Mouse (Mus musculus) cerebral cortex, adult 2 months (tissue): Measurements from ENCODE around the gene Atg16l1.

Source experiments
- WGBS: fragments of 180-500 bp; shearing (Covaris S2); methylation state at CpG from one replicate; pipeline ENCODE4 v1.1.7; 2018; 5-methylcytosine and 5-hydroxymethylcytosine counted together

Gene Atg16l1

DNA sequence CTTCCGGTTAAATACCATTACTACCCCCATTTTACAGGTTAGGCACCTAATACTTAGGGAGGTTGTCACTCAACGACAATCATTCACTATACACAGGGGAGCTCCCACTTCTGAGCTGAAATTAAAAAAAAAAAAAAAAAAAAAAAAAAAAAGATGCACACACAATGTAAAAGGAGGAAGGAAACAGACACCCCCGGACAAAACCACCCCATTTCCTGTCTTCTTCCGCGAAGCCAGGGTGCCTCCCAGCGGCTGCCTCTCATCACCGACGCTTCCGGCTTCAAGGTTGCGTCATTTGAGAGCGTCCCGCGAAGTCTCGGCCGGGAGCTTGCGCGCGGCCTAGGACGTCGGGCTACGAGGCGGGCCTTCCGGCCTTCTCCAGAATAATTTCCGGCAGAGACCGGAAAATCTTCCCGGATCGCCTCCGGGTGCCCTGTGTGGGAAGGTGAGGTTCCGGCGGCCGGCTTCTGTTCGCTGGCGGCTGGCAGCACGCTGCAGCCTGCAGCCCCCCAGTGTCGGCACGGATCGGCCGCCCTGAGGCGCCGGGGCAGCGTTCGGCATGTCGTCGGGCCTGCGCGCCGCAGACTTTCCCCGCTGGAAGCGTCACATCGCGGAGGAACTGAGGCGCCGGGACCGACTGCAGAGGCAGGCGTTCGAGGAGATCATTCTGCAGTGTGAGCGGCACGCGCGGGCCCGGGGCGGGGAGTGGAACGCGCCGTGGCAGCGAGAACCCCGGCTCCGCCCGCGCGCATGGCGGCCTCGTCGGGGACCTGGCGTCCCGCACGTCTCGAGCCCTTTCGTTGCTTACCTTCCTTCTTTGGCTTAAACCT is at the start of gene Atg16l1:
Gene Atg16l1, plus strand, starts transcription at position 230 of the 830 bp plus-strand sequence.
- under 1% methylated on average over 79 of the region's 79 CpGs for WGBS

DNA sequence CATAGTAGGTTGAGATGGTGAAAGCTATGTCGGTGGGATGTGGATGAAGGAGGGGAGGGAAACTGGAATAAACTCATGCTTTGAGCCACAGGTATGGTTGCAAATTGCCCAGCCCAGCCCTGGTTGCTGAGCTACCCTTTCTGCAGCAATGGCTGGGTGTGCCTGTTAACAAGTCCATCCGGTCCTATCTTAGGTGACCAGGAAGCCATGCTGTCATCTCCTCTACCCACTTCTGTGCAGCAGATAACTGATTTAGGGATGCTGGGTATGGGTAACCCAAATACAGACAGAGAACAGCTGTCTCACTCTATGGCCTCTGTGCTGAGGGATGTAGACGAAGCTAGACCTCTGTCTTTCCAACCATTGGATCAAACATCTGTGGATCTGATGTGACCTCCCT is 49.3 kb upstream of the Atg16l1 start:
- 95% methylated on average over 3 of the region's 3 CpGs for WGBS

DNA sequence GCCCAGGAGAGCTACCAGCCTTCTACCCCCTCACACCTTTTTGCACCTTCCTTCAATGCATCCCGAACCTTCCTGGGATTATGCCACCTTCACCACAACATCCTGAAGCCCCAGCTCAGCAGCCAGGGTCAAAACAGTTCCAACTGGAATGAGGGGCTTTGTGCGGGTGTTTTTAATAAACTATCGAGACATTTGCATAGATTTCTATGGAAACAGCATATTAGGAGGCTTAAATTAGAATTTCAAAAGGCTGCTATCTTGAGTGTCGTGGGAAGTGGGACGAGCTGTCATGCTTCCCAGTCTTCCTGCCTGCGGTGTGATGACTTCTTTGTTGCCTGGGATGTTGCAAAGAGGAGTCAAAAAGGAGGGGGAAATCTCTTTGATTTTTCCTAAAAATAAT is 46.6 kb upstream of the Atg16l1 start:
- WGBS: 18% methylated on average over 6 of the region's 6 CpGs

DNA sequence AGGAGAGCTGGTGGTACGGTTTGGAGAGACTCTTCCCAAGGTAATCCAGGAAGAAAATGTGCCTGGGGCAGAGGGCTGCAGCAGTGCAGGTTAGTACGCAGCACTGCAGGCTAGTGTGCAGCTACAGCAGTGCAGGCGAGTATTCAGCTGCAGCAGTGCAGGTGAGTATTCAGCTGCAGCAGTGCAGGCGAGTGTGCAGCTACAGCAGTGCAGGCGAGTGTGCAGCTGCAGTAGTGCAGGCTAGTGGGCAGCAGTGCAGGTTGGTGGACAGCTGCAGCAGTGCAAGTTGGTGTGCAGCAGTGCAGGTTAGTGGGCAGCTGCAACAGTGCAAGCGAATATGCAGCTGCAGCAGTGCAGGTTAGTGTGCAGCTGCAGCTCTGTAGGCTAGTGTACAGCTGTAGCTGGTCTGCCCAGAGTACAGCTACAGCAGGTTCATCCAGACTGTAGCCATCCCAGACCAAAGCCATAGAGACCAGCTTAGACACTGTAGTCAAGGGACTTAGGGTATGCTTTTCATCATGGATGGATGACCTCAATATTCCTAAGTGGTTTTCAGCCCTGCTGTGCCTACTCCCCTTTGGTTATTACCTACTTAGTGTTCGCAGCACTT is 45.9 kb upstream of the Atg16l1 start:
- 61% methylated on average over 7 of the region's 7 CpGs for WGBS

DNA sequence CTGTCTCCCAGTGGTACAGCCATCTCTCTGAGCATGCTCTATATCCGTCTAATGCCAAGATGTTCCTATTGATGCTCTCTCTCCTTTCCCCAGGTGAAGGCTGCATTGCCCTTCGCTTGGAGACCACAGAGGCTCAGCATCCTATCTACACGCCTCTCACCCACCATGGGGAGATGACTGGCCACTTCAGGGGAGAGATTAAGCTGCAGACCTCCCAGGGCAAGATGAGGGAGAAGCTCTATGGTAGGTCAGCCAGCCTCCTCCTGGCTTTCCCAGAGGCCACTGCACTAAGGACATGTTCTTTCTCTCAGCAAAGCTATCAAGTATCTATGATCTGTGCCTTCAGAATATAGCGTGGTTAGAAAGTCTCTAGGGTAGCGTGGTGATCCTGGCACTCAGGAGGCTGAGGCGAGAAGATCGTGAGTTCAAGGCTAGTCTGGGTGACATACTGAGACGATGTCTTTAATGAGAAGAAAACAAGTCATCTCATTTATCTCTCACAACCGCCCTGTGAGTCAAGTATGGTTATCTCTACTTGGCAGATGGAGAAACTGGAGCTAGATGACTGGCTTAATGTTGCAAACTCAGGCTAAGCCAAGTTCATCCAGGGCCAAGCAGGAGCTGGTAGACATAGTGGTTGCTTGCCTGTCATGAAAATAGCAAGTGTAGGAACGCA is 43.6 kb upstream of the Atg16l1 start:
- WGBS: 77% methylated on average over 10 of the region's 10 CpGs

DNA sequence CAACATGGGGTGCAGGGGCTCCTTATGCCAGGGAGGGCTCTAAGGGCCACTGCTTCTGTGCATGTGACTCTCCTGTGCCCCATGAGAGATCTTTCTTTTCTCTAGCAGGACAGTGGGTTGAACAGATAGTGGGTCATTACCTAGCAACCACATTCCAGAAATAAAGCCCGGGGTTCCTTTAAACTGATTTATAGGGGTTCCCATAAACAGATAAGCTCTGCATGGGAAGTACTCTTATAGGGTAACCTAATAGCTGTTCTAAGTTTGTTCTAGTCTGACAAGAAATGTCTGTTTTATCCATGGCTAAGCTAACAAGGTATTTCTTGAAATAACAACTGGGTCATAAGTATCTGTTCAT is 43.1 kb upstream of the Atg16l1 start:
- WGBS: 80% methylated on average over 1 of the region's 1 CpGs

DNA sequence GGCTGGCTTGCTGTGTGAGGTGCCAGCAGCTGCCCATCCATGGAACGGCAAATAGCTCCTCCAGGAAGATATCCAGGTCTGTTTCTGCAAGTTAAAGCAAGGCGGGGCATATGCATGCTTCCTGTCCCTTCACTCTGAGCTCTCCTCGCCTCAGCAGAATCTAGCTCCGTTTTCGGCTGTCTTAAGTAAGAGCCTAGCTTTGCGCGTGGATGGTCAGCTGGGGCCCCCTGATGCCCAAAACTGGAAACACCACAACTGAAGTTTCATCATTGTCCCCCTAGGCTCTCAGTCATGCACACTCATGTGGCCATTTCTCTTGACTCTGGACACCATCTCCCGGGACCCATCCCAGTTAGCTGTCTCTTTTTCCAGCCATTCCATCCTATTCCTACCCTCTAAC is 34.3 kb upstream of the Atg16l1 start:
- 16% methylated on average over 8 of the region's 8 CpGs for WGBS

DNA sequence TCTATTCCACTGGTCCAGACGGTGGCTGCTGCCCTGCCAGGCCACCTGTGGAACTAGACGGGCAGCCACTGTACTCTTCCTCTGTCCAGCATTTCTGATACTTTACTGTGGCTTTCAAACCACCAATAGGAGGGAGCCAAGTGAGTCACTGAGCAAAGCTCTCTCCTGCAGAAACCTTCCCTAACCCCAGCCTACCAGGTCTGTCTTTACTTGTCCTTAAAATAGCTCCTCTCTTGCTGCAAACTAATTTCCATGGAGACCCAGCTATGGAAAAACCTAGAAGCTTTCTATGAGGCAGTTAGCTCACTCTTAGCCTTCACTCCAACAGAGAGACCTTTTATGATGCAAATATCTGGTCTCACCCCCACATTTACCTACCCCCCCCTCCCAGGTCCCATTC is 33.6 kb upstream of the Atg16l1 start:
- 27% methylated on average over 2 of the region's 2 CpGs for WGBS

DNA sequence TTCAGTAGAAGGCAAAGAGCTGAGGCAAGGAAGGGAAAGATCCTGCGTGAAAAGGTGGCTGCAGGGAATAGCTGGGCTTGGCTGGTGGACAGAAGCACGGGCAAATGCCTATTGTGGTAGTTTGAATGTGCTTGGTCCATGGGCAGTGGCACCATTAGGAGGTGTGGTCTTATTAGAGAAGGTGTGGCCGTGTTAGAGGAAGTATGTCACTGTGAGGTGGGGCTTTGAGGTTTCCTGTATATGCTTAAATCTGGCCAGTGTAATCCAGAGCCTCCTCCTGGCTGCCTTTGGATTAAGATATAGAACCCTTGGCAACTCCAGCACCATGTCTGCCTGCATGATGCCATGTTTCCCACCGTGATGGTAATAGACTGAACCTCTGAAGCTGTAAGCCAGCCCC is 32.3 kb upstream of the Atg16l1 start:
- 68% methylated on average over 4 of the region's 4 CpGs for WGBS

DNA sequence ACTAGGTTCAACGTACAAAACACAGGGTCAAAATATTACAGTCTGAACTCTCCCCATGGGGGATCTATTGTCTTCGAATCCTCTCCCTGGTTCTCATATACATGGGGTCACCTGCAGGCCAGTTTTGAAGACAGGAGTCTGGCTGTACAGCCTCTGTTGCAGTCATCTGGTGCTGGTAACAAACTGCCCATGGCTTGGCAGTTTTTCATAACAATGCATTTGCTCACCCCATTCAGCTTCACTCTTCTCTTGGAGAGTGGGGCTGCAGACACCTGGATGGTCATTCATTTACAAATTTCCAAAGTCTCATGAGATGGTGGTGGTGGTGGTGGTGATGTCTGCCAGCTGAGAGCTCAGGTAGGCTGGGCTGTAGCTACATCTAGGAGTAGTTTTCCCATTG is 26.6 kb upstream of the Atg16l1 start:
- WGBS: 82% methylated on average over 2 of the region's 2 CpGs

DNA sequence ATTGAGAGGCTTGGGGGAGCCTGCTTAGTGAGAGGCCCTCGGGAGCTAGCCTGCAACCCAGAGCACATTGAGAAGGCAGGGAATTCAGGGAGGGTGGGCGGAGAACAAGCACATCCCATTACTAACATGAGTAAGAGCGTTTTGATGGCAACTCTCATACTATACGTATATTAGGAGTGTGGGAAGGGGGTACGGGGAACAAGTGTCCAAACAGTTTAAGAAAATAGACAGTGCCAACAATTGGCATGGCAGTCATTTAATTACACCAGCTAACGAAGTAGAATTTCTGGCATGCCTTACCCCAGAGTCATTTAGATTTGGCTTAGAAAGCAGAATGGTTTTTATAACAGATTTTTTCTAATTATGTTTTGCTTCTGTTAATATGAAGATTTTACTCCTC is 25.8 kb upstream of the Atg16l1 start:
- WGBS: 49% methylated on average over 6 of the region's 6 CpGs

DNA sequence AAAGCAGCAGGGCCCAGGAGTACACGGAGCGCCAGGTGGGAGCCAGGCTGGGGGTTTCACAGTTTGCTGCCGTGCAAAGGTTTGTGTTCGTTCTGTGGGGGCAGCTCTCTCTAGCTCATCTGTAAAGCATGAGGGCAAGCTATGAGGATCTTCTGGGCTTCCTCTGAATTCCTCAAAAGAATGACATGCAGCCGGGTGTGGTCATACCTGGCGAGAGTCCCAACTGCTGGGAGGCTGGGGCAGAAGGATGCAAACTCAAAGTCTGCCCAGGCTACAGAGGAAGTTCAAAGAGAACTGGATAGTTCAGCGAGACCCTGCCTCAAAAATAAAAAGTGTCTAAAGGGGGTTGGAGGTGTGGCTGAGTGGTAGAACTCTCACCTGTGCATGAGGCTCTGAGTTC is 25.4 kb upstream of the Atg16l1 start:
- WGBS: 60% methylated on average over 7 of the region's 7 CpGs

DNA sequence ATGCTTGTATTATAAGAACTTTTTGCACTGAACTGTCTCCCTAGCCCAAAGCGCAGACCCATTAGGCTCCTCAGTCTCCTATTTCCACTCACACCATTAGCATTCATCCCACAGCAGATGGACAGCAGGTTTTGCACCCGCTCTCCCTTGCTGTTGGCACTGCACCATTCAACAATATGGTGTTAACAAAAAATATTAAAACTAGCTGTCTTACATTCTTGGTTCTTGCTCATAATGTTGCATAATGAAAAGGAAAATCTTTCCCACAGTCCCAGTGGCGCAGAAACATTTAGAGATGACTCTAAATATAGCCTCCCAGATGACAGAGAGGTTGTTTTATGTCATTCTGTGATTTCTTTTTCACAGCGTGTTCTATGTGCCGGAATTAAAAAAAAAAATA is 22.5 kb upstream of the Atg16l1 start:
- WGBS: 37% methylated on average over 5 of the region's 5 CpGs

DNA sequence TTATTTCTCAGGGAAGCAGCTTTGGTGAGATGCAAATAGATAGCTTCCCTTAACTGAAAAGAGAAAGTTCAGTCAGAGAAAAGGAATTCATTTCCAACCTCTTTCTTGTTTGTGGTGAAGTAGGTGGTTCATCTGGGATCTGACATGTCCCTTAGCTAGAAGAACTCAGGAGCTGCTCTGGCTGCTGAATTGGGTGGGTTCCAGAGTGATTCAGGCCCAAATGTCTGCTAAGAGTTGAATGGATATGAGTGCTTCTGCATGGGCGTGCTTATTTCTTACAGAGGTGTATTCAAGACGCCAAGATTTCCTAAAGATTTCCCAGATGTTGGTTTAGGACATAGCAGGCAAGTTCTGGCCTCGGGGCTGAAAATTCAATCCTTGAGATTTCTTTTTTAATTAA is 21.5 kb upstream of the Atg16l1 start:
- 44% methylated on average over 3 of the region's 3 CpGs for WGBS

DNA sequence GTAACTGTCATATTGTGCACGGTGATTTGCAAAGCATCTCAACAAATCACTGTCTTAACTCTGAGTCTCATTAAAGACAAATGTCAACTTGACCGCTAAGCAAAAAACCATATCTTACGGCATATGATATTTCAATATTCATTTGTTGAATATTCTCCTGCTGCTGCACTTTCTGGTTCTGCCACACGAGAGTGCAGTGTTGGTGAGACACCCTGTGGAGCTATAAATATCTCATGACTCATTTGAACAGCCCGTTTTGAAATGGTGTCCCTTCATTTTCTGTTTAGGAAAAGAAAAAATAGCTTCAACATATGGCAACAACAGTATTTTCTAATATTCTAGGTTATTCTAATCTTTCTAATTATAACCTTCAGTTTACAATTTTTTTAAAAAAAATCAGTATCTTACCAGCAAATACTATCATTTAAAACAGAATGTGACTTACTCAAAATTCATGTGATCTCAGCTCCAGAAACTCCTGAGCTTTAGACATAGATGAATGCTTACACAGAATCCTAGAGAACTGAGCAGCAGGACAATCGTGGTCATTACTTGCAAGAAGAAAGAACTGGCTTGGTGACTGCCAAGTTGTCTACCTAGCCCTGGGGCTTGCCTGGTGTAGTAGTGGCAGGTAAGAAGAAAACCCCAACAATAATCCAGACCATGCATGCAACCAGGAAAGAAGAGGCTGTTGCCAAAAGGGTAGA is 14.9 kb upstream of the Atg16l1 start:
- 35% methylated on average over 6 of the region's 6 CpGs for WGBS

DNA sequence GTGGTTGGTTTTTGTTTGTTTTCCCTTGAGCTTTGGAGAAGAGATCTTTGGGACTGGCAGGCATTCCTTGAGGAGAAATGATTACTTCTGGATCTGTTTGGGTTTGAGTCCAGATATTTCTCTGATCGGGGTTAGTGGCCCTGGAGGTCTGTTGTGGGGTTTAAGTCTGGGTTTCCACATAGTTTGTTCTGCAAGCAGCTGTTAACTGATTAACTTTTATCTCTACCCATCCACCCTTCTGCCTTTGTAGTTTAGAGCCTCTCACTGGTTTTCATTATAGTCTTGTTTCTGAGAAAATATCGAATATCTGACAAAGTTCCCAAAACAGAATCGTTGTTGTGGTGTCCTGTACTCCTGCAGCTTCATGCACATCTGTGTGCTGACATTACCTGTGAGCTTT is 8.2 kb downstream of the Atg16l1 start:
- WGBS: 91% methylated on average over 3 of the region's 3 CpGs

DNA sequence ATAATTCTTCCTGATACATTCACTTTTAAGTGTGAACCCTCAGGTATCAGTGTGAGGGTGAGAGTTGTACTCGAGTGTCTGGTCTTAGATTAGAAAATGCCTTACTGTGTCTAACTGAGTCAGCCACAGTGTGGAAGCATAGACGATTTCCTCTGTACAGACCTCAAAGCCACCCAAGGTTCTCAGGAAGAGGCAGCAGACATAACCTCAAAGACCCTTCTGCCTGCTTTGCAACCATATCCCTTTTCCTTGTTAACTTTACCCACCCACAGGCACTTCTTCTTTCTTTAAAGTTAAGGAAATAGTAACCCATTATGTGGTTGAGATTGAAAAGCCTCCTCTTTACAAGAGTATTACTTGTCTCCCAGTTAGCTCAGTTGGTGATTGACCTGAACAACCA is 10.1 kb downstream of the Atg16l1 start:
- WGBS: 85% methylated on average over 2 of the region's 2 CpGs

DNA sequence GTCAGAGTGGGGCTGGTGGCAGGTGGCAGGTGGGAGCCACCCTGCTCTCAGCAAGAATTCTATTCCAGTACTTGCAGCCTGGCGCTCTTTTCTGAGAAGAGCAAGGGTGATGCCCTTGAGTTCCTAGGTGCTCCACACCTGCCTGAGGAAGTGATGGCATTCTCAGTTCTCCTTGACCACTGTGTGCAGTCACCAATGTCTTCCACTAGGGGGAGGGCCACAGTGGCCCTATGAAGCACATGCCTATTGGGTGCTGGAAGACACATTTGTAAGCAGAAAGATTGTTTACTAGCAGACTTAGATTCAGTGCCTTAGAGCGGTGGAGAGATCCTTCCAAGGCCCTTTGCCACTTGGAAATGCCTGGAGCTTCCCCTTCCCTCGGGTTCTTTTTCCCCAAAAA is 10.6 kb downstream of the Atg16l1 start:
- WGBS: 87% methylated on average over 3 of the region's 3 CpGs

DNA sequence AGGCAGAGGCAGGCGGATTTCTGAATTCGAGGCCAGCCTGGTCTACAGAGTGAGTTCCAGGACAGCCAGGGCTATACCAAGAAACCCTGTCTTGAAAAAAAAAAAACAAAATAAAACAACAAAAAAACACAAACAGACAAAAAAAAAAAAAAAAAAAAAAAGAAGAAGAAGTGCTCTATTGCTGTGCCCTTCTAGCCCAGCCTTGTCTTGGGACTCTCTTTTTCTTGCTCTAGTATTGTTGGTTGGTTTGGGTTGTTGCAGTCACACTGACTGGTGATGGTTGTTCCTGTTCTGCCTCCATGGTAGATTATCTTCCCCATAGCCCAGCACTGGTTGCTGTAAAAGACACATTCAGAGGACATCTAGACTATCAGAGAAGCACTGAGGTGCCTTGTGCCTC is 13.6 kb downstream of the Atg16l1 start:
- 100% methylated on average over 2 of the region's 2 CpGs for WGBS

DNA sequence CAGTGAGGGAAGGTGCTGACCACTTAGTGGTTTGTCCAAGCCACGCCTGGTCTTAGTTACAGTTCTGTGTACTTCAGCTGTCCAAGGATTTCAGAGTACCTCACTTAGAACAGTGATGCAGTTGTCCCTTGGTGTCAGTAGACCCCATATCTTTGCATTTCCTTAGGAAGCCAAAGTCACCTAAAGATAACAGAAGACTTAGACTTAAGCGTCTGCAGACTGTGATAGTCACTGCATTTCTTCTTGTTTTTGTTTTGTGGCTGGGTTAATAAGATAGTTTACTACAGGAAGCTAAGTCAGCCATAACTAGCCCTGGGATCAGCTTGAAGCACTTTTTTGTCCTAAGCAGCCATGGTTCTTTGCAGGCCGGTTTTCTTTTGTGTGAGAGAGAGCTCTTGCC is 14.8 kb downstream of the Atg16l1 start:
- 97% methylated on average over 3 of the region's 3 CpGs for WGBS

DNA sequence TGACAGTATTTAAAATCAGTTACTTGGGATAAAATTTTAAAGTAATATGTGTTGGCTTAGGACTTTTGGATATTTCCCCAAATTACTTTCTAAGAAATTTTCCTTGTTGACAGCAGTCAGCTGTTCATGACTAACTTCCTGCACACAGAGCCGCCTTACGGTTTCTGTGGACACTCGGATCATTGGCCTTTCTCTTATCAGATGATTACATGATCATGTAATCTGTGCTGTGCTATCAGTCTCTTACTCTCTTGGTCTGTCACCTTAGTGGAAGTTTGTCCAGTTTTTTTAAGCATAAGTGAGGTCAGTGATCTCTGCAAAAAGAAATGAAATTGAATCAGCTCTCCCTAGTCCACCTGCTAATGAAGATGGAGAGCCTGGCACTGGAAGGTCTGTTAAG is 16.1 kb downstream of the Atg16l1 start:
- WGBS: 96% methylated on average over 3 of the region's 3 CpGs

DNA sequence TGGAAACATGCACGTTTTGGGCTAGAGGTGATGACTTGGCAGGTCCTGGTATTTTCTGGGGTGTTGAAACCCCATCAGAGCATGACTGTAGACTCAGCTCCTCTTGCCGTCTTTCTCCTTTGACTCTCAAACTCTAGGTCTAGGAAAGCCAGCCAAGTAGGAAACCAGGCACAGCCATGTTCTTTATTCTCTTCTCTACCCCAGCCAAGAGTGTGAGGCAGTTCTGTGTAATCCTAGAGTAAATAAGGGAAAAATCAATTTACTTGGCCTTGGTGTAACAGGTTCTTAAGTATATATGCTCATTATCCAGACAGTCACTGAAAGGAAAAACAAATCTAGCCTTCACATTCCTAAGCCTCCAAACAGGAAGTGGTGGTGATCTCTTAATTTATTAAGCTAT is 17.7 kb downstream of the Atg16l1 start:
- 64% methylated on average over 2 of the region's 2 CpGs for WGBS
